Mouse (Mus musculus) kidney, adult 8-10 months (tissue): ENCODE measurements around the gene Enpp1.

Source experiments
- DNase-seq, 2 experiments: peaks; one replicate each; pipeline ENCODE4 v3.0.0; 2022

Gene Enpp1

DNA sequence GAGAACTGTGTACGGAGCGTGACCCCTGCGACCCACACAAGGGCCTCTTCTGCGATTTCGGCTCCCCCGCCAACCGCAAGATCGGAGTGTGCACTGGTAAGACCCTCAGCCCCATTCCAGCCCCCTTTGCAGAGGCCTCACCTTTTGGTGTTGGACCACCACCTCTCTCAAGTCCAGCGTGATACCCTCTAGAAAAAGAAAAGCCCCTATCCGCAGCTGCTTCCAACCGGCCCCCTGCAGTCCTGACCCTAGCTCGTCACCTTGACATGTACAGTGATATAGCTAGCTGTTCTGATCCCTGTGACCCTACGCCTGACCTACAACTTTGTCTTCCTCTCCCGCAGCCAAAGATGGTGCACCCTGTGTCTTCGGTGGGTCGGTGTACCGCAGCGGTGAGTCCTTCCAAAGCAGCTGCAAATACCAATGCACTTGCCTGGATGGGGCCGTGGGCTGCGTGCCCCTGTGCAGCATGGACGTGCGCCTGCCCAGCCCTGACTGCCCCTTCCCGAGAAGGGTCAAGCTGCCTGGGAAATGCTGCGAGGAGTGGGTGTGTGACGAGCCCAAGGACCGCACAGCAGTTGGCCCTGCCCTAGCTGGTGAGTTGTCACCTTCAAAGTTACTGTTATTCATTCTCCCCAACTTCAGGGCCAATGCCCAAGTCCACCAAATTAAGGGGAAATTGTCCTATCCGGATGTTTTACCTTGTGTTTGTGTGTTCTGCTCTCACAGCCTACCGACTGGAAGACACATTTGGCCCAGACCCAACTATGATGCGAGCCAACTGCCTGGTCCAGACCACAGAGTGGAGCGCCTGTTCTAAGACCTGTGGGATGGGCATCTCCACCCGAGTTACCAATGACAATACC lies 115.7 kb downstream of the Enpp1 start:
- DNase-seq, result peak in 1 of 2 experiments; percentile 44

DNA sequence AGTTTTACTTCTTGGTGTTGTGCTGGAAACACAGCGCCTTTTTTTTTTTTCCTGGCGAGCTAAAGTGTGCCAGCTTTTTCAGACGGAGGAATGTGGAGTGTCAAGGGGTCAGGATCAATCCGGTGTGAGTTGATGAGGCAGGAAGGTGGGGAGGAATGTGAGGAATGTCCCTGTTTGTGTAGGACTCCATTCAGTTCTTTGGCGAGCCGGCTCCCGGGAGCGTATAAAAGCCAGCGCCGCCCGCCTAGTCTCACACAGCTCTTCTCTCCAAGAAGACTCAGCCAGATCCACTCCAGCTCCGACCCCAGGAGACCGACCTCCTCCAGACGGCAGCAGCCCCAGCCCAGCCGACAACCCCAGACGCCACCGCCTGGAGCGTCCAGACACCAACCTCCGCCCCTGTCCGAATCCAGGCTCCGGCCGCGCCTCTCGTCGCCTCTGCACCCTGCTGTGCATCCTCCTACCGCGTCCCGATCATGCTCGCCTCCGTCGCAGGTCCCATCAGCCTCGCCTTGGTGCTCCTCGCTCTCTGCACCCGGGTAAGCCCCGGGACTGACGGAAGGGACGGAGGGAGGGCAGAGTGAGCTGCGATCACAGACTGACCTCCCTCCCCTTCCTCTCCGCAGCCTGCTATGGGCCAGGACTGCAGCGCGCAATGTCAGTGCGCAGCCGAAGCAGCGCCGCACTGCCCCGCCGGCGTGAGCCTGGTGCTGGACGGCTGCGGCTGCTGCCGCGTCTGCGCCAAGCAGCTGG lies 116.5 kb downstream of the Enpp1 start, which contains the start of gene Ccn2:
Gene Ccn2, plus strand, starts transcription at position 193 of the 753 bp plus-strand sequence.
- DNase-seq, result peak; percentile 84 to 92

DNA sequence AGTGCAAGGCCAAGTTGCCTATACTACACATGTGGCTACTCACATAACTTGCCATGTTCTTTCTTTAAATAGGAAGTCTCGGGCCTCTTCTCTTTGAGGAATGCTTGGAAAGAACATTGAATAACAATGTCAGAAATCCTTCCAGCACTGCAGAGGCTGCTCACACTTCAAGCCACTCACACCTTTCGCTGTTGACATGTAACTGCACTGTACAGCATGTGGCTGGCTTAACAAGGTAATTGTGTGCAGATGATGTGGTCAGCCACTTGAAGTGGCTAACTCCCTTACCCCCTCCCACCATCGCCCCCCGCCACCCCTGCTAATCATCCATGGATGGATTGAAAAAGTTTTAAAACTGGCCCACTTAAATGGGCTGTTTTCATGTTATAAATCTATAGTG lies 118.4 kb downstream of the Enpp1 start:
- no peak for DNase-seq

DNA sequence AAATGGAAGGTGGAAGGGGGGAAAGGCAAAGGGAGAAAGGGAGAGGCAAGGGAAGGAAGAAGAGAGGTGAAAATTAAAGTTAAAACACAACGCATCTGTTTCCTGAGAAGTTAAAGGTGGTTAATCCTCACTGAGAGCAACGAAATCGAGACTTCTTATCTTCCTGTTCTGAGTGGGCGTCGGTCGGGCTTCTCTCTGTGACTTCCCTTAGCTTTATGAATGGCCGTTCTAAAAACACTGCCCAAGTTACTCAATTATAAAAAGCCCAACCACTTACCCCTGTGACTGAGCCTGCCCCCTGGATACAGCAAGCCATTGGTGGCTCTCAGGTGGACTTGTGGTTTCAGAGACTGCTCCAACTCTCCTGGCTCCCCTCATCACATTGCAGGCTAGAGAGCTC lies 119.0 kb downstream of the Enpp1 start:
- no peak for DNase-seq

DNA sequence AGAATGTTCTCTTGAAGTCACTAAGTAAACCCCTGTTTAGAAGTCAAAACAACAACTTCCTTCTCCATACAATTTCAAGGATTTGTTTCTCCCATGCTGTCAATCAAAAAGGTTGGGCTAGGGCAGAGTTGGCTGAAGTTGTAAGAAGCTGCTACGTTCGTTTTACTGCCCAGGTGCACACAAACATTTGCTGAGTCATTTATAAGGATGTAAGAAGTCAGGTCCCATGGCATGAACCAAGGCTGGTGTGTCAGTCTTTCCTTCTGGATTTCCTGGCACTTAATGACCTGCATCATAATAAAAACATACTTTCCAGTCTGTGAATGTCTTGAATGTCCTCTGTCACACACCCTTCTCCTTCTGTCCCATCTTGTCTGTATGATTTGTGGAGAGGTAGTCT lies 119.6 kb downstream of the Enpp1 start:
- no peak for DNase-seq

DNA sequence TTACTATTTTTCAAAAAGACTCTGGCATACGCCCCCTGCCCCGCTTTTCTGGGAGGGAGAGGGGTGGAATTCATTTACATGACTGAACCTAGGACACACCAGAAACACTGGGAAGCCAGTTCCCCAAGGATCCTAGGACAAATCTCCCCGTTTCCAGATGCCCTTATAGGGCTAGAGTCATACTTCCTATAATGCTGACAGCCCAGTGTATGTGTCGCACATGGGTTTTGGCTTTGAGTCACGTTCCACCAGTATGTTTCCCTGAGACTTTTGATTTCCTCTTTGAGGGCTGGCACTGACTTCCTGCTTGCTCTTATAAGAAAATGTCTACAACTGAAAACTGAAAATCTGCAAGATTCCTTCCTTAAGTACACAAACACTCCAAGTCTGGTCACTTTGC lies 120.2 kb downstream of the Enpp1 start:
- no peak for DNase-seq

DNA sequence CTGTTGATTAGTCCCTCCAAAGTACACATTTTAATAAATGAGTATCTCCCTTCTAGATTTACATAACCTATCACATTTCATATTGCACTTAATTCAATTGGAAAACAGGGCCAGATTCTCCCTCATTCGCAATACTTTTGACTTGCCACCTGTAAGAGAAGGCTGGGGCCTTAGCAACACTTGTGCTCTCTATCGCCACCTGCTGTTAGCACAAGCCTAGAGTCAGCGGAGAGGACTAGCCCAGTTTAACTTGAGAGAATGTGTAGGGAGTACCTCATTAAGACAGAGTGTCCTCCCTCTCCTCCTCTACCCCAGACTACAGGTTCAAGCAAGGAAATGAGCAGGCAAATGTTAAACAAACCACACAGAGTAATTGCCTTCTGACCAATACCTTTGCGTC lies 120.8 kb downstream of the Enpp1 start:
- peak; percentile 72 to 86 for DNase-seq

DNA sequence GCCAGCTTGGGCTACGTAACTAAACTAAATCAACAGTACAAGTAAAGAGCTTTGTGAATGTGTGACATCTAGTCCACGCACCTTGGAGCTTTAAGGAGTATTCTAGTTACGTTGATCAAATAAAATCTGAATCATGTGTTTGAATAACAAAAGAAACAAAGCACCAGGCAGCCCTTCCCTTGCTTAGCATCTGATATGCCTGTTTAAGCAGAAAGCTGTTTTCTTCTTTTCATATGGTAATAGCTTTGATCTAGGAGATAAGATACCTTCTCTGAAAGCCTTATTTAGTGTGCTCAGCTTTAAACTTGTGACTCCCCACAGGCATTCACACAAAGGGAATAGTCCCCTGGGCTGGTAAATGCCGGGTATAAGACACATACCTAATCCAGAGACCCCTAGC lies 121.4 kb downstream of the Enpp1 start:
- DNase-seq, result no peak

DNA sequence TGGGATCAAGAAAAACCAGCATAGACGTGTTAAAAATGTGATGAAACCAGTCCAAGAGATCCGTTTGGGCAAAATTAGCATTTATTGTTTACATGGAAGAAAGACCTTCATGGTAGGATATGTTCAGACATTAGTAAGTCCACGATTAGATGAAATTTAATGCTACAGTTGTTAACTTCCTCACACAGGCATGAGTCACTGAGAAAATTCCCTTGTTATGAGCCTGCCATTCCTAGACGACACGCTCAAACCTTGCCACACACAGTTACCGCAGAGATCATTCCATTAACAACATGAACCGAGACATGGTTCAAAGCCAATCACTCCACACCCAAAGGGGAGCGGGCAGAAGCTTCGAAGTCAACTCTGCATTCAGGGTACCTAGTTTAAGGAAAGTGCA lies 122.7 kb downstream of the Enpp1 start:
- no peak for DNase-seq

DNA sequence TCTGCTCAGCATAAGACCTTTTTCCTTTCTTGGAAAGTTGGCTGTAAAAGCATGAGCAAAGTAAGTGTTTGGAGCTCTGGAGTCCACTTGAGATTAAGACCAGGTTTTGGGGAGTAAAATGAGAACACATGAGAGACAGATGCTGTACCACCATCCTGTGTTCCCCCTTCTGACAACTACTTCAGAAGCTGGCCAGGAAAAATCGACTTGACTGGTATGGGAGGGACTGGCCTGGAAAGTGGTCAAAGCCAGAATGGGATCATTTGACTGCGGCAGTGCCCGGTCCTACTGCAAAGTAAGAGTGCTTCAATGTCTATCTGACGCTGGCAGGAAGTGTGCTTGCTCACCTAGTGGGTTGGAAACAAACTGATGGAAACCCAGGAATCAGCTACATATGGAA lies 123.1 kb downstream of the Enpp1 start:
- no peak for DNase-seq
